Mouse (Mus musculus) limb, embryonic 15.5 days (tissue): ENCODE measurements around the gene Cox5b. TPM values are rescaled to one million over a fixed set of nuclear protein-coding genes. Genes with fewer than 3 reads are reported as not detected.
A peak's percentile ranks its signal among the peaks of the same experiment; 100 is the strongest.

Experiments
- ATAC-seq: fragments of 200-750 bp; cut with Nextera tagmentation; 2 replicates; pipeline ENCODE4 v1.8.0; 2017; ENCODE audit warnings: low read depth, moderate TSS enrichment; ENCODE audit not compliant: insufficient number of reproducible peaks, low FRiP score, low TSS enrichment
- H3K27ac ChIP-seq: fragments of 300-500 bp; sonication (generic); 2 replicates; pipeline ENCODE4 v1.5.1; 2015; ENCODE audit warnings: moderate library complexity, mild to moderate bottlenecking, inconsistent platforms
- H3K27me3 ChIP-seq: fragments of 300-500 bp; sonication (generic); 2 replicates; pipeline ENCODE4 v1.6.1; 2015; ENCODE audit warnings: inconsistent platforms
- H3K36me3 ChIP-seq: fragments of 300-500 bp; sonication (generic); 2 replicates; pipeline ENCODE4 v1.6.1; 2015; ENCODE audit warnings: inconsistent platforms
- H3K4me1 ChIP-seq: fragments of 300-500 bp; sonication (generic); 2 replicates; pipeline ENCODE4 v1.6.1; 2015; ENCODE audit warnings: inconsistent platforms
- H3K4me2 ChIP-seq: fragments of 300-500 bp; sonication (generic); 2 replicates; pipeline ENCODE4 v1.6.1; 2015; ENCODE audit warnings: mild to moderate bottlenecking, inconsistent platforms
- H3K4me3 ChIP-seq: fragments of 300-500 bp; sonication (generic); 2 replicates; pipeline ENCODE4 v1.5.1; 2015; ENCODE audit warnings: mild to moderate bottlenecking, inconsistent platforms
- H3K9ac ChIP-seq: fragments of 300-500 bp; sonication (generic); 2 replicates; pipeline ENCODE4 v1.6.1; 2015; ENCODE audit warnings: inconsistent platforms
- H3K9me3 ChIP-seq: fragments of 300-500 bp; sonication (generic); 2 replicates; pipeline ENCODE4 v1.6.1; 2016; ENCODE audit warnings: inconsistent platforms
- WGBS: fragments of 180-500 bp; shearing (Covaris S2); methylation state at CpG from one replicate; pipeline ENCODE4 v1.1.7; 2015; 5-methylcytosine and 5-hydroxymethylcytosine counted together
- polyA plus RNA-seq: library from polyadenylated mRNA; unstranded; fragments of >200 nt; fragmentation: Nextera tagmentation; extraction: Ambion mirVana; gene quantifications from 2 replicates; pipeline ENCODE4 v1.2.1, GENCODE M21; 2015

The Cox5b gene
- 500 and 517 TPM in 2 replicates for polyA plus RNA-seq

DNA sequence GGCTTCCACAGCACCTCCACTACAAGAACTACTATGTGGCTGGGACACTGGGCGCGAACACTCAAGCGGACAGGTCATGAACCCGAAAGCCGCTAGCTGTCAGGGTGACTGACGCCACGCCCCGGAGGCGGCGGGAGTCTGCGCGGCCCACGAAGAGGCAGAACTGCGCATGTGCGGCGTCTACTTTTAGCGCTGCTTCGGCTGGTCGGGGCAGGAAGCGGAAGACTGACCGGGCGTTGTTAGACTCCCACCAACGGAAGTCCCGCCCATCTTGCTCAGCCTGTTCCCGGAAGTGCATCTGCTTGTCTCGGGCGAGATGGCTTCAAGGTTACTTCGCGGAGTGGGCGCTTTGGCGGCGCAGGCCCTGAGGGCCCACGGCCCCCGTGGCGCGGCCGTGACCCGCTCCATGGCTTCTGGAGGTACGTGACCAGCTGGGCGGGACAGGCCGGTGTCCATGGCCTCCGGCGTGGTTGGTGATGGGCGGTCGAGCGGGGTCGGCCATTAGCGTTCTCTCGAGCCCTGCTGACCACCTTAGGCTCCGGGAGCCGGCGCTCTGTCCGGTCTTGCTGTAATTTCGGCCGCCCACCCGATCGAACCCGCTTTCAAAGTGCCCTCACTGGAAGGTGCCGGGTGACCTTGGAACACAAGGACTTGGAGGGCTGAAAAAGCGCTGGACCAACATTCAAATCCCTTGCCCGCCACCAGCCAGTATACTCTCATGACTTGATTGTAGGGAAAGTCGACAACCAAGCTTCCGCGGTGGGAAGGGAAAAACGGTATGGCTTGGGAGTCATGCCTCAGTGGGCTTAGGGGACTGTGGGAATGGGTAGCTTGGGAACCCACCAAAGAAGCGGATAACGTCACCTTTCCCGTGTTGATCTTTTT lies at the start of gene Cox5b:
TSS of gene Cox5b (plus strand) at position 179 of the 885 bp plus-strand sequence.
- under 1% methylated on average over 68 of the region's 68 CpGs for WGBS
- H3K27ac ChIP-seq: peak within 1 kb of the TSS; percentile 51
- peak within 1 kb of the TSS; percentile 86 for H3K4me3 ChIP-seq
- H3K4me2 ChIP-seq: peak within 1 kb of the TSS; percentile 71
- peaks cover 9% of the 10 kb centered on the region for H3K4me1 ChIP-seq
- H3K27me3 ChIP-seq: no peaks in the 10 kb centered on the region
- H3K9ac ChIP-seq: peak within 1 kb of the TSS; percentile 86
- ATAC-seq: peak; percentile 94
- H3K9me3 ChIP-seq: no peaks in the 10 kb centered on the region
- H3K36me3 ChIP-seq: peaks cover 23% of the 10 kb centered on the region

DNA sequence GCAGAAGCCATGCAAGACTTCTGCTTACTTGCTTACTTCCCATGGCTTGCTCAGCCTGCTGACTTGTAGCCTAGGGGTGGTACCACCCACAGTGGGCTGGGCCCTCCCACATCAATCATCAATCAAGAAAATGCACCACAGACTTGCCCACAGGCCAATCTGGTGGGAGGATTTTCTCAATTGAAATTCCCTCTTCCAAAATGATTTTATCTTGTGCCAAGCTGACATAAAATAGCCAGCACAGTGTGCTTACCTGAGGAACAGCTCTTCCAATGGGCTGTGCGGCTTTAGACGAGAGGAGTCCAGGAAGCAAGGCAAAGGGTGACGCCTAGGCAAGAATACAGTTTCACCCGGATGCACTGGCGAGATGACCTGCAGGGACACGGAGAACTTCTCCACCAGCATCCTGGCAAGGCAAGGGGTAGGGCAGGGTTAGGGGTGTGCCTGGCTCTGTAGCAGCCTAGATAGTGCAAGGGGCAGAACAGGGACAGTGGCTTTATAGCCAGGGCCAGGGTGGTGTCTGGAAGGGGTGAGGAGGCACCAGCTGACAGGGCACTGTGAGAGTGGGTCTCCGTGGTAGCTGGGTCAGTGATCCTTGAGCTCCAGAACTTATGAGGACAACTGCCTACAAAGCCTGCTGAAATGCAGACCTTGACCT lies 47.2 kb upstream of the Cox5b start:
- H3K27ac ChIP-seq: no peak overlapping the region
- no peaks in the 10 kb centered on the region for H3K27me3 ChIP-seq
- H3K4me2 ChIP-seq: no peak overlapping the region
- H3K9me3 ChIP-seq: no peaks in the 10 kb centered on the region
- WGBS: 80% methylated on average over 7 of the region's 7 CpGs
- no peaks in the 10 kb centered on the region for H3K36me3 ChIP-seq
- no peak overlapping the region for H3K9ac ChIP-seq
- no peaks in the 10 kb centered on the region for H3K4me1 ChIP-seq
- no peak overlapping the region for H3K4me3 ChIP-seq
- peak; percentile 65; the same call in 1 of the 2 replicates for ATAC-seq

DNA sequence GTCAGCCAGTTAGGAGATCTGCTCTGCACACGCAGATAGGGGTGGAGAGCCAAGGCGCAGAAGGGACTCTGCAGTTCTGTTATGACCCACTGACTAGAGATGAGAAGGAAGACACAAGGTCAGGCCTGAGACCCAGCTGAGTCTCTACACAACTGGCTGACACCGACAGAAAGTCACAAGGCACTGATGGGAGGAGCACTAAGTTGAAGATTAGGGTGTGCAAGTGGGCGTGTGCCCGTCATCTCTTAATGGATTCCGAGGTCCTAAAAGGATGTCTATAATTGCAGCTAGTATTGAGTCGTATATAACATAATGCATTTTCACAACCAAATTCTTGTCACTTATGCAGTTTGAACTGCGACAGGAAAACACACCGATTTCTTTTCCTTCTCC lies 46.6 kb upstream of the Cox5b start:
- Histone ChIP-seq H3K4me2 (no peak overlapping the region), H3K9ac (no peak overlapping the region), H3K27me3 (no peaks in the 10 kb centered on the region), H3K9me3 (no peaks in the 10 kb centered on the region), H3K4me1 (no peaks in the 10 kb centered on the region), H3K36me3 (no peaks in the 10 kb centered on the region), H3K4me3 (no peak overlapping the region), H3K27ac (no peak overlapping the region)
- ATAC-seq: no peak
- WGBS: 80% methylated on average over 9 of the region's 9 CpGs

DNA sequence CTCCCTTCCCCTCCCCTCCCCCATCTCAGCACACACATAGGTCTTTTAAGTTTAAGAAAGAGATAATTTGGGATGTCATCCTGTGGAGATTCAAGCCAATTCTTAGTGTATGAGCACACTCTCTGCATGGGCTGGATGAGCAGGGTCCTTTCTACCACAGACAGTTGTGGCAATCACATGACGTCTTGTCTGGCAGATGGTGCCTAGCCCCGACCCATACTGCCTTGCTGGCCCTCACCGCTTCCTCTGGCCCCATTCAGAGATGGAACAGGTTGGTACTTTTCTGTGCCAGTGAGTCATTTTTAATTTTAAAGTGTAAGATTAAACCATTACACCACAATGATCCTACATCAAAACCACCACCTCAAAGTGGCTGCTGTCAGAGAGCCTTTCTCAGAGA lies 45.0 kb upstream of the Cox5b start:
- WGBS: 73% methylated on average over 3 of the region's 3 CpGs
- Histone ChIP-seq H3K9me3 (no peaks in the 10 kb centered on the region), H3K36me3 (no peaks in the 10 kb centered on the region), H3K27me3 (no peaks in the 10 kb centered on the region), H3K4me2 (no peak overlapping the region), H3K9ac (no peak overlapping the region), H3K27ac (no peak overlapping the region), H3K4me1 (no peaks in the 10 kb centered on the region), H3K4me3 (no peak overlapping the region)
- no peak for ATAC-seq

DNA sequence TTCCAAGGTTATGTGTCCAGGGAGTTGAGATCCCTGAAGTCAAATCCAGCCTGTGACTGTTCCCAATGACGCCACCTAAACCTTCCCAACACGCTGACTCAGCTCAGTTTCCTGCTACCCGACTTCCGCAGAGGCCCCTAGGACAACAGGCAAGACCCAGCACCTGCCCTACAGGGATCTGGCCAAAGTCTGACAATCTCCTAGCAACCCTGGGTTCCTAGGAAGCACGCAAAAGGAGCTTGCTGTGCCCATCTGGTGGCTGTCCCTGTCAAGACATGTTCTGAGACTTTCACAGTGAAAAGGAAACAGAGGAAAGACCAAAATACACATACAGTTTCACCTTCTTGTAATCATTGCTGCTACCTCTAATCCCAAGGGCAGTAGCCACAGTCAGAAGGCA lies 43.6 kb upstream of the Cox5b start:
- H3K9ac ChIP-seq: no peak overlapping the region
- no peaks in the 10 kb centered on the region for H3K27me3 ChIP-seq
- H3K4me2 ChIP-seq: no peak overlapping the region
- no peak overlapping the region for H3K27ac ChIP-seq
- 51% methylated on average over 5 of the region's 5 CpGs for WGBS
- no peak overlapping the region for H3K4me3 ChIP-seq
- H3K36me3 ChIP-seq: no peaks in the 10 kb centered on the region
- H3K4me1 ChIP-seq: no peaks in the 10 kb centered on the region
- ATAC-seq: no peak
- no peaks in the 10 kb centered on the region for H3K9me3 ChIP-seq

DNA sequence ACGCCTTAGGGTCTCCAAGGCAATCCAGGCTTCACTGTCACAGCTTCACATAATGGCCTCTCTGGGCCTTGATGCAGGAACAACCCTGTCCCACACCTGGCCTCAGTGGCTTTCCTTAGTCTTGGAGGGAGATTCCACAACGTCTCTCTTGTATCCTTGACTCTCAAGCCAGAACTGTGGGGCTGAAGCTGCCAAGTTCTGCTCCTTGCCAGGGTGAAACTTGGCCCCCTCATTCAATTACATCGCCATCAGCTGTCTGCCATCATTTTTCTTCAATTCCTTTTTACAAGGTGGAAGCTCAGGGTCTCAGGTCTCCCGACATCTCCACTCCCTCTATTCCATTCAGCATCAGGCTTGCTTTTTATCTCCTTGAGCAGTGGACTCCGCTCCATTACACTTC lies 36.2 kb upstream of the Cox5b start:
- no peak overlapping the region for H3K9ac ChIP-seq
- H3K4me1 ChIP-seq: 0 out of 2 replicates have a peak, but pooled peaks cover 2% of the 10 kb centered on the region
- no peaks in the 10 kb centered on the region for H3K27me3 ChIP-seq
- H3K27ac ChIP-seq: no peak overlapping the region
- no peaks in the 10 kb centered on the region for H3K9me3 ChIP-seq
- ATAC-seq: no peak
- no peaks in the 10 kb centered on the region for H3K36me3 ChIP-seq
- 79% methylated on average over 5 of the region's 5 CpGs for WGBS
- H3K4me2 ChIP-seq: no peak overlapping the region
- H3K4me3 ChIP-seq: no peak overlapping the region

DNA sequence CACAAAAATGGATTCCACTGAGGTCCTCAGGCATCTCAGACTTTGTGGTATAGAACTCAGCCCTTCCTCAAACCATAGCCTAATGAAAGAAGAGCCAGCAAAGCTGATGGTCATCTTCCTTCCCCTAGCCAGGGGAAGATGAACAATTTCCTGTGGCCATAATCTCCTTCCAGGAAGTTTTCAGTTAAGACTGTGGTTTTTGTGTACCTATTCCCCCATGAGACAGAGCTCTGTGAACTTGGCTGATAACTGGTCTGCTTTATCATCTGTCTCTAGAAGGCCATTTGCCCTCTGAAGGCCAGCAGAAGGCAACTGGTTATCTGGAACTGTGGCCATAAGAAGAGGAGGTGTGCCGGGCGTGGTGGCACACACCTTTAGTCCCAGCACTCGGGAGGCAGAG lies 35.0 kb upstream of the Cox5b start:
- Histone ChIP-seq H3K4me3 (no peak overlapping the region), H3K36me3 (no peaks in the 10 kb centered on the region), H3K27me3 (no peaks in the 10 kb centered on the region), H3K27ac (no peak overlapping the region), H3K4me1 (0 out of 2 replicates have a peak, but pooled peaks cover 2% of the 10 kb centered on the region), H3K9ac (no peak overlapping the region), H3K4me2 (no peak overlapping the region), H3K9me3 (no peaks in the 10 kb centered on the region)
- WGBS: 90% methylated on average over 3 of the region's 3 CpGs
- no peak for ATAC-seq

DNA sequence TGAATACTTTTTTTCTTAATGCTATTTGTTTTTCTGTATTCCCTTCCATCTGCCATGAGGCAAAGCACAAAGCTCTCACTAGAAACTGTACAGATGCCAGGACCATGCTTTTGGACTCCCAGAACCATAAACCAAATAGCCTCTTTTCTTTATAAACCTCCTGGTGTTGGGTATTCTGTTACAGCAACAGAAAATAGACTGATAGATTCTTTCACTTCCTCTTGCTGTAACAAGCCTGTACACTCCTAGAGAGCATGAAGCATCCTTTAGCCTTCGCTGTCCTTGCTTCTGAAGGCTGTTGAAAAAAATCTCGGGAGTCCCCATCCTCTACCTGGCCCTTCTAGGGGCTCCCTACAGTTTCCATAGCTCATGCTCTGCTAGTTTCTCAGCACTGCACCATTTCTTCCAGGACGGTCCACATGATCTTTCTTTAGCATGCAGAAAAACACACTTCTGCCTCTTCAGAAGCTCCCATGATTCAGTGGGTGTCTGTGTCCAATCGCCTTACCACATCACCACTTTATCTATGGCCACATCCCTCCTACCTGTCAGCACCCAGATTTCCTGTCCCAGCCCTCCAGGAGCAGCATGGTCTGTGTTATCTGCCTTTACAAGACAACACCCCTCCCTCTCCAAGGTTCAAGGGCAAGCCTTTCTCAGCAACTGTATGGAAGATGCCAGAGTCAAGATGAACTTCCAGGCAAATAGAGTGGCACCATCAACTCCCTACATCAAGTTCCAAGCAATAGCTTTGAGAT lies 33.4 kb upstream of the Cox5b start:
- H3K4me3 ChIP-seq: no peak overlapping the region
- no peak overlapping the region for H3K9ac ChIP-seq
- H3K27ac ChIP-seq: no peak overlapping the region
- no peaks in the 10 kb centered on the region for H3K27me3 ChIP-seq
- H3K36me3 ChIP-seq: no peaks in the 10 kb centered on the region
- WGBS: 76% methylated on average over 4 of the region's 4 CpGs
- ATAC-seq: no peak
- no peaks in the 10 kb centered on the region for H3K9me3 ChIP-seq
- H3K4me1 ChIP-seq: 0 out of 2 replicates have a peak, but pooled peaks cover 2% of the 10 kb centered on the region
- no peak overlapping the region for H3K4me2 ChIP-seq

DNA sequence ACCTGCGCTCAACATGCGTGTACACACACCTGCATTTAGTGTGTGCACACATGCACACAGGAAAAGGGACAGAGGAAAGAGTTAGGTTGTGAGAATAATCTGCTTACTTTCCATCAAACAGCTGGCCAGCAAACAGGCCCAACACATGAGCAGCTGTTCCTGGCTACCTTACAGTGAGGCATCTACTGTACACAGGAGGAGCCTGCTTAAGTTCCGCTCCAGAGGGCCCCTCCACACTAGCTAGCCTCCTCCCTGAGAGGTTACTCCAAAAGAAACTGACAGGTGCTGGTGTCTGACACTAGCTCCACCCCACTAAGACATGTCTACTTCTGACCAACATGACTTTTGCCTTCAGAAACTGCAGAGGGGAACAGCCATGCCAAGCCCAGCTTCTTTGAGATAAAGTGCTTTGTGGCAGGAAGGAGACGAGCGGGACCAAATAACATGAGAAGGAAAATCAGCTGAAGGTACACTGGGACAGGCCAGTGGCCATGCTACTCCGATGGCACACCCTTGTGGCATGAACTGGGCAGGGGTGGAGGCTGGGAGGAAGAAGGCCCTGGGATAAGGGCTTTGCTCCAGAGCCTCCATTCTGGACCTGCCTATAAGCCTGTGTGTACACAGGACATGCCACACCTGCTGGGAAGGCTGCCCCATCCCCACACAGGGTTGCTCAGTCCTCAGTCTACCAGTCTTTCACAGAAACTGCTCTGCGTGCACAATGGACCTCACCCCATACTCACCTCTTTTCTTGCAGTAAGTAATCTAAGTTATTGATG lies 32.4 kb upstream of the Cox5b start:
- H3K9ac ChIP-seq: no peak overlapping the region
- ATAC-seq: no peak
- H3K27me3 ChIP-seq: no peaks in the 10 kb centered on the region
- H3K36me3 ChIP-seq: no peaks in the 10 kb centered on the region
- no peak overlapping the region for H3K4me3 ChIP-seq
- no peak overlapping the region for H3K4me2 ChIP-seq
- WGBS: 72% methylated on average over 7 of the region's 7 CpGs
- H3K27ac ChIP-seq: no peak overlapping the region
- no peaks in the 10 kb centered on the region for H3K9me3 ChIP-seq
- 0 out of 2 replicates have a peak, but pooled peaks cover 2% of the 10 kb centered on the region for H3K4me1 ChIP-seq

DNA sequence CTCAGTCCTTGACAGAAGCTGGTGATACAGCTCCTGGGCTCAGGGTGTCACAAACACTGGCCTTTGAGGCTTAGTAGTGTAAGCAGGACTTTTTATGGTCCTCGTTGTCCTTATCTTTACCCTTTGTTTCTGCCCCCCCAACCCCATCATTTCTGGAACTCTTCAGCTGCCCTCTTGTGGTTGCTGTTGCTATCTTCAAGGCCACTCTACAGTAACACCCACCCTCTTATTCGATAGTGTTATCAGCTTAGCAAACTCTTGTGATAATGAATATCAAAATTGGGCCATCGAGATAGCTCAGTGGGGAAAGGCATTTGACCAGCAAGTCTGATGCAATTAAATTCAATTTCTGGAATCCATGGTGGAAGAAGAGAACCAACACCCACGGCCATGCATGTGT lies 26.8 kb upstream of the Cox5b start:
- 62% methylated on average over 4 of the region's 4 CpGs for WGBS
- Histone ChIP-seq H3K4me3 (no peak overlapping the region), H3K9ac (no peak overlapping the region), H3K4me2 (no peak overlapping the region), H3K4me1 (no peaks in the 10 kb centered on the region; the same call in 1 of the 2 replicates), H3K9me3 (no peaks in the 10 kb centered on the region), H3K36me3 (no peaks in the 10 kb centered on the region), H3K27ac (no peak overlapping the region), H3K27me3 (no peaks in the 10 kb centered on the region)
- ATAC-seq: no peak

DNA sequence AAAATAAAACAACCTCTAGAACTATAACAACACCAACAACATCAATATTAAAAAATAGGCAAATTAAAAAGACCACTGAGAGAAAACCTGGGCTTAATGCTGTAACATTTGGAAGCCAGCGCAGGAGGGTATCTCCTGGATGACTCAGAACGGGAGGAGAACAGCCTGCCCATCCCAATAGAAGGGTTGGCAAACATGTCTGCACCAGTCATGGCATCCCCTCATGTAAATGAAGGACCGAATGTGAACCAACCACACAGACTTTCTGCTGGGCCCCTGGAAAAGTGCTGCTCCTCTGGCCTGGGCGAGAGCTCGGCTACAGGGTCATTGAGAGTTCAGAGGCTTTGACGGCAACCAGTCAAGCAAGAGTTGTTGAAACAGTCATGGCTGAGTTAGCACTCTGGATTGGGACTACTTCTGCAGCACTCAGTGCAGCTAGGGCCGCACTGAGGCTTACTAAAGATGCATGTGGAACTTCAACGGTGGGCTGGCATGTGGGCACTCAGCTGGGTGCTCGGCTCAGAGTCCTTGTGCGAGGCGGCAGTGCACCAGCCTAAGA lies 26.0 kb upstream of the Cox5b start:
- H3K9me3 ChIP-seq: no peaks in the 10 kb centered on the region
- no peaks in the 10 kb centered on the region for H3K27me3 ChIP-seq
- no peak overlapping the region for H3K4me3 ChIP-seq
- H3K4me2 ChIP-seq: no peak overlapping the region
- no peak overlapping the region for H3K9ac ChIP-seq
- H3K27ac ChIP-seq: no peak overlapping the region
- H3K4me1 ChIP-seq: no peaks in the 10 kb centered on the region; the same call in 1 of the 2 replicates
- 68% methylated on average over 11 of the region's 11 CpGs for WGBS
- H3K36me3 ChIP-seq: no peaks in the 10 kb centered on the region
- ATAC-seq: no peak
